Mouse (Mus musculus) MEL-GATA-1-ER (cell line): ENCODE measurements around the gene Tlnrd1.
"Not testable (repeated sequence)": the region's sequence is repeated elsewhere in the genome, so short reads cannot be mapped to it uniquely, and the experiment has no call there.

Experiments used
- DNase-seq: peaks from one replicate; pipeline ENCODE4 v3.0.0-alpha.2; 2012; ENCODE audit warnings: low read depth; ENCODE audit errors: extremely low read depth

Tlnrd1 gene

GRCm38 (mm10) chr7:83884021-83884658, at the start of gene Tlnrd1, which contains the start of gene Mesd:
Tlnrd1 (minus strand) TSS chr7:83884305.
Mesd (plus strand) TSS chr7:83884466.
- DNase-seq, result peak; percentile 84

GRCm38 (mm10) chr7:83921637-83922036, 37.5 kb upstream of the Tlnrd1 start:
- DNase-seq, result no peak

DNA sequence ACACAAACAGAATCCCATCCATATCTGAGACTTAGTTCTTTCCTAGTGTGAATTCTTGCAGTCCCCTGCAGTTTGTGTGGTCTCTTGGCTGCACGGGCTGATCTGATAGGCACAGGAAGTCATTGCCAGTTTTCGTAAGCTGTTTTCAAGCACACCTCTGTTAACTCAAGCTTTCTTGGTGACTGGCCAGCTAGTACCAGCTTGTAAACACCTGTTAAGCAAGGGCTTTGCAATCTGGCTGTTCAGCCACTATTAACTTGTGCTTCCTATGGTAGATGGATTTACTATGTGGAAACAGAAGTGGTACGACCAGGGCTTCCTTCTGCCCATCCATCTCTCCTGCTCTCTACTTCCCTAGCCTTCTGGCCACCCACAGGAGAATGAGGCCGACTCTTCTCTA, 36.1 kb upstream of the Tlnrd1 start:
- DNase-seq, result no peak

DNA sequence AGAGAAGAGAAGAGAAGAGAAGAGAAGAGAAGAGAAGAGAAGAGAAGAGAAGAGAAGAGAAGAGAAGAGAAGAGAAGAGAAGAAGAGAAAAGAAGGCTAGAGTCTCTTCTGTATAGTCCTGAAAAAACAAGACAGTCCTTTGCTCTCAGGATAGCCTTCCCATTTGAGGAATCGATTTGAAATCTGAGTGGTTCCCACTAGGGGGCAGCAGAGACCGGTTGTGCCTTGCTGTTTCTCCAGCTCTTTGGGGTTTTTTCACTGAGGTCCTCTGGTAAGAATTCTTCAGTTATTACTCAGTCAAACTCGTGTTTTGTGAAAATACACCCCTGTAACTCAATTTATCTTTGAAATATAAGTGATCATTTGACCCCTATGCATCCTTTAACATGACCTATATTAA, 30.5 kb upstream of the Tlnrd1 start:
- peak; percentile 32 for DNase-seq

- no peak for DNase-seq
Measured at GRCm38 (mm10) chr7:83913995-83914394, 29.9 kb upstream of the Tlnrd1 start.

- DNase-seq, result no peak
Measured at GRCm38 (mm10) chr7:83913405-83913932, 29.4 kb upstream of the Tlnrd1 start.

GRCm38 (mm10) chr7:83911909-83912308, 27.8 kb upstream of the Tlnrd1 start:
- DNase-seq, result no peak

DNA sequence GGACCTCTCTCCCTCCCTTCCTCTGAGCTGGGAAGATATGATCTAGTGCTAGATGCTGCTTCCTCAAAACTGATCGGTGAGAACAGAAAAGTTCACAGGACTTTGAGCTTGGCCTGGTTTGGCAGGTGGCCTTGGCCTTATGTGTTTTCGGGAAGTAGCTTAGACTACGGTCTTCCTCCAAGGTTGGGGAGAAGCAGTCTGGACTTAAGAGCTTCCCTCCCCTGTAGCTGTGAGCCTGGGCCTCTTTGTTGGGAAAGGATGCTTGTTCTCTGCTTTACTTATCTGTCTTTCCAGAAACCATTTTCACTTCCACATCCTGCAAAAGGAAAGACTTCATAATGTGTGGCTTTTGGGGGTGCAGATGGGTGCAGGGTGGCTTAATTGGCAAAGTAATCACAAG, 20.7 kb upstream of the Tlnrd1 start:
- peak; percentile 10 for DNase-seq

- no peak for DNase-seq
Measured at GRCm38 (mm10) chr7:83902296-83903145, 18.4 kb upstream of the Tlnrd1 start.

GRCm38 (mm10) chr7:83901425-83901824, 17.3 kb upstream of the Tlnrd1 start:
- DNase-seq, result no peak

- no peak for DNase-seq
Measured at GRCm38 (mm10) chr7:83900519-83900918, 16.4 kb upstream of the Tlnrd1 start.

GRCm38 (mm10) chr7:83898267-83898666, 14.2 kb upstream of the Tlnrd1 start:
- DNase-seq, result no peak

GRCm38 (mm10) chr7:83896077-83896740, 12.1 kb upstream of the Tlnrd1 start:
- DNase-seq, result peak; percentile 65

- DNase-seq, result no peak
Measured at GRCm38 (mm10) chr7:83894348-83894747, 10.2 kb upstream of the Tlnrd1 start.

- DNase-seq, result peak; percentile 12
Measured at GRCm38 (mm10) chr7:83892333-83892669, 8.2 kb upstream of the Tlnrd1 start.

DNA sequence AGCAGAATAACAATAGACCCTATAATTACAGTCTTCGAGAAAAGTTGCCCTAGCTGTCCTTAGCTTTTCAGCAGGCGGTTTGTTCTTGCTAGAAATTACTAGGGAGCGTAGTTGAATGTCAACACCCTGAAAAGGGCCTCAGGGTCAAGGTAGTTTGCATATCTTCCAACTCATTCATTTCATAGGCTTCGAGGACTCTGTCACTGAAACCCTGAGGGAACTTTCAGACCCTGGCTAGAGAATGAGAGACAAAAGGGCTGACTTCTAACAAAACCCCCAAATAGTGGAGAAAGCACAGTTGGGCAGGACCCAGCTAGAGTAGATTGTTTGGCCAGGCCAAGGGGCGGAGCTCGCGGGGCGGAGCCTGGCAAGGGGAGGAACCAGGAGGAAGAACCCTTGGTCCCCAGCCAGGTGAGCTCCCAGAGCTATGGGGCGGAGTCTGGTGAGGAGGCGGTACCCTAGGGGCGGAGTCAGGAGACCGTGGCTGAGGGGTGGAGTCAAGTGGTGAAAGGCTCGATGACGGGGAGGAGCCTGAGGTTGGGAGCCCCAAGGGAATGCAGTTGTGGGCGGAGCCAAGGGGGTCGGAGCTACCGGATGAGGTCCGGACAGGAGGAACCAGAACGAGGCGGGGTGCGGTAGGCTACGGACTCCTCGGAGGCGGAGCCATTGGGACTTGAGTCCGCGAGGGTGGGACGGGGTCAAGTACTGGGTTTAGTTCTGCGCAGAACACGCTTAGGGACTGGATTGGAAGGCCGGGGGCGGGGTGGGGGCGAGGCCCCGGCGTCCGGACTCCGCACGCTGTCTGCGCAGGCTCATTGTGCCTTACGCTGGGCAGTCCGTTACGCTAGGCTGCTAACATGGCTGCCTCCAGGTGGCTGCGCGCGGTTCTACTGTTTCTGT, 7.6 kb upstream of the Tlnrd1 start:
- peak; percentile 97 for DNase-seq

DNA sequence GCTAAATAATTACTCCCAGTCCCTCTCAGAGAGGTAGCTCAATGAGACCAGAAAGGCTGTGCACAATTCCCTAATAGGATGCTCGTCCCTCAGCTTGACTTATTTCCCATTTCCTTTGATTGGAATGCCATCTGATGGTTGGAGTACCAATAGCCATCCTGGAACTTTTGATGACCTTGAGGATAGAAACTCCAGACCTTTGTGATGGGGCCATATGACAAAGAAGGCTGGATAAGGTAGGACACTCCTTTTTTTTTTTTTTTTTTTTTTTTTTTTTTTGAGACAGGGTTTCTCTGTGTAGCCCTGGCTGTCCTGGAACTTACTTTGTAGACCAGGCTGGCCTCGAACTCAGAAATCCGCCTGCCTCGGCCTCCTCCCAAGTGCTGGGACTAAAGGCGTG, 5.8 kb upstream of the Tlnrd1 start:
- DNase-seq, result not testable (repeated sequence)

GRCm38 (mm10) chr7:83889383-83889782, 5.3 kb upstream of the Tlnrd1 start:
- no peak for DNase-seq

GRCm38 (mm10) chr7:83886366-83887129, 2.4 kb upstream of the Tlnrd1 start:
- DNase-seq, result peak; percentile 45

DNA sequence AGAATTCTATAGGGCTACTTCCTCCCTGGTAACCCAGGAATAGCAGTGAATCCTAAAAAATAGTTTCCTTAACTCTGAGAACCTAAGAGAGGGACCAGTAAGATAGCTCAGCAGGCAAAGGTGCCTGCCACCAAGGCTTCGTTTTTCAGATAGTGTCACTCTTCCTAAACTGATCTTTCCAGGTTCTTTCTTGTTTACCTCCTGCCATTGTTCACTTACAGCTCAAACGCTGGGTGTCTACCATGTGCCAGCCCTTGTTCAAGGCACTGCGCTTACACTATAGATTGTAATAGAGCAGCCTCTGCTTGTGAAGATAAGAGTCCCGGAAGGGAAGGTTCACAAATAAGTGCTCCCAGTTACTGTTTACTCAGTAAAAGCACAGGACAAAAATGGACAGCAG, 1.7 kb upstream of the Tlnrd1 start:
- peak; percentile 71 for DNase-seq
